Mouse (Mus musculus): ENCODE data around the gene Hes6.

- no peak for TF ChIP-seq CTCF (conservative IDR thresholded peaks at IDR 0.05; ENCODE audit: low read length)
- TF ChIP-seq POU5F1 (IDR thresholded peaks at IDR 0.05; ENCODE audit: borderline replicate concordance, low read length): no peak
- no peak for TF ChIP-seq NANOG (IDR thresholded peaks at IDR 0.05; ENCODE audit: borderline replicate concordance, low read length)
Observed at GRCm38 (mm10) chr1:91407819-91408218, 6.0 kb downstream of the Hes6 start.

Data from E14TG2a.4 (cell line).